Mouse (Mus musculus) MEL-GATA-1-ER (cell line): ENCODE data around the gene Slc22a21.

ENCODE experiments used
- DNase-seq: peaks from one replicate; pipeline ENCODE4 v3.0.0-alpha.2; 2012; ENCODE audit warnings: low read depth; ENCODE audit errors: extremely low read depth

Gene Slc22a21

GRCm38 (mm10) chr11:53903781-53904533, 76.2 kb downstream of the Slc22a21 start:
- no peak for DNase-seq

- no peak for DNase-seq
Measured at GRCm38 (mm10) chr11:53902741-53903140, 77.4 kb downstream of the Slc22a21 start.

GRCm38 (mm10) chr11:53900991-53901390, 79.1 kb downstream of the Slc22a21 start:
- DNase-seq: no peak

GRCm38 (mm10) chr11:53899981-53900380, 80.2 kb downstream of the Slc22a21 start:
- DNase-seq: no peak
